Mouse (Mus musculus) kidney, embryonic 16.5 days (tissue): ENCODE data around the gene Kirrel3. TPM values are rescaled to one million over a fixed set of nuclear protein-coding genes. Genes with fewer than 3 reads are reported as not detected.

ENCODE experiments used
- ATAC-seq: fragments of 200-750 bp; cut with Nextera tagmentation; 2 replicates; pipeline ENCODE4 v1.8.0; 2017; ENCODE audit warnings: moderate TSS enrichment; ENCODE audit not compliant: low FRiP score, low TSS enrichment
- H3K27ac ChIP-seq: fragments of 300-500 bp; sonication (generic); 2 replicates; pipeline ENCODE4 v1.5.1; 2014; ENCODE audit warnings: low read length
- H3K27me3 ChIP-seq: fragments of 300-500 bp; sonication (generic); 2 replicates; pipeline ENCODE4 v1.6.1; 2014; ENCODE audit warnings: low read length, control low read depth, mixed read lengths; ENCODE audit not compliant: insufficient read depth
- H3K36me3 ChIP-seq: fragments of 300-500 bp; sonication (generic); 2 replicates; pipeline ENCODE4 v1.6.1; 2014; ENCODE audit warnings: low read length, control low read depth, mixed read lengths; ENCODE audit not compliant: insufficient read depth
- H3K4me1 ChIP-seq: fragments of 300-500 bp; sonication (generic); 2 replicates; pipeline ENCODE4 v1.6.1; 2014; ENCODE audit warnings: low read length, control low read depth, mixed read lengths; ENCODE audit not compliant: insufficient read depth
- H3K4me2 ChIP-seq: fragments of 300-500 bp; sonication (generic); replicated peaks from 2 replicates; pipeline ENCODE4 v1.6.1; 2014; ENCODE audit warnings: low read depth, low read length
- H3K4me3 ChIP-seq: fragments of 300-500 bp; sonication (generic); 2 replicates; pipeline ENCODE4 v1.5.1; 2014; ENCODE audit warnings: mild to moderate bottlenecking, low read length
- H3K9ac ChIP-seq: fragments of 300-500 bp; sonication (generic); replicated peaks from 2 replicates; pipeline ENCODE4 v1.6.1; 2014; ENCODE audit warnings: low read length
- H3K9me3 ChIP-seq: fragments of 300-500 bp; sonication (generic); 2 replicates; pipeline ENCODE4 v1.6.1; 2016; ENCODE audit warnings: low read length, control low read depth
- WGBS: fragments of 180-500 bp; shearing (Covaris S2); extraction: QIAGEN DNeasy Blood & Tissue Kit; methylation state at CpG from one replicate; pipeline ENCODE4 v1.1.7; 2014; 5-methylcytosine and 5-hydroxymethylcytosine counted together
- polyA plus RNA-seq: library from polyadenylated mRNA; unstranded; fragments of >200 nt; fragmentation: Nextera tagmentation; extraction: Ambion mirVana; gene quantifications from 2 replicates; pipeline ENCODE4 v1.2.1, GENCODE M21; 2015

Kirrel3 gene
- polyA plus RNA-seq, 1 experiment from 2014 or later = 2.6 TPM

GRCm38 (mm10) chr9:34557846-34558245 is 72.2 kb downstream of the Kirrel3 start:
- Histone ChIP-seq H3K9ac (no peak overlapping the region), H3K4me2 (no peak overlapping the region), H3K27me3 (no peaks in the 10 kb centered on the region), H3K27ac (no peak overlapping the region), H3K4me3 (no peak overlapping the region), H3K36me3 (no peaks in the 10 kb centered on the region), H3K4me1 (peaks cover 17% of the 10 kb centered on the region), H3K9me3 (no peaks in the 10 kb centered on the region)
- 58% methylated on average over 5 of the region's 5 CpGs for WGBS
- ATAC-seq = peak; percentile 37; the same call in 1 of the 2 replicates

DNA sequence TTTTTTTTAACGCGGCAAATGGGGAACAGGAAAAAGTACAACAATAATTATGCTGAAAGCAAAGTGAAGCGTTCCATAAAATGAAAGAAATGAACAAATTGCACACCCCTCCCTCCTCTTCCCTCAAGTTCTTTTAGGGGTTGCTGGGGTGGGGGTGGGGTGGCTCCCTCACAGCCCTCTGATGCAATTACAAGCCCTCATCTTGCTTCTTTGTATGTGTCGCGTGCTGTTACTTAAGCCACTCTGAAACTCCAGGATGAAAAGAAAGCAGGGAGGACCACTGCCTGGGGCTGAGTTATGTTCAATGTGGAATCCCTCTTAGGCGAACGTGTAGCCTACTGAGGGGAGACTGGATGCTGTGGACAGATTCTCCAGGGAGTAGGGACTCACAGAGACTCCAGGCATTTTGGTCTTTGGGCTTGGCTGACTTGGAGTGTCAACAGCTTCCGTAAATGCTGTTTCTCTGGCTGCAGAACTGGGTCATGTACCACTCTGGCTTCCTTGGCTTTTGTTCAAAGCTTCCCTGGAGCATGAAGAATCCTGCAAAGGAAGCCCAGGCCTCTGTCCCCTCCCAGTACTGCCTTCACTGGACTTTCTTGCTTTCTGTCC is 72.7 kb downstream of the Kirrel3 start:
- peak; percentile 36; the same call in 1 of the 2 replicates for ATAC-seq
- peak overlapping the region; percentile 14; the same call in 1 of the 2 replicates for H3K4me2 ChIP-seq
- H3K27me3 ChIP-seq = no peaks in the 10 kb centered on the region
- no peak overlapping the region for H3K27ac ChIP-seq
- H3K36me3 ChIP-seq = no peaks in the 10 kb centered on the region
- no peaks in the 10 kb centered on the region for H3K9me3 ChIP-seq
- H3K4me3 ChIP-seq = no peak overlapping the region
- no peak overlapping the region for H3K9ac ChIP-seq
- 31% methylated on average over 8 of the region's 8 CpGs for WGBS
- H3K4me1 ChIP-seq = peaks cover 17% of the 10 kb centered on the region

DNA sequence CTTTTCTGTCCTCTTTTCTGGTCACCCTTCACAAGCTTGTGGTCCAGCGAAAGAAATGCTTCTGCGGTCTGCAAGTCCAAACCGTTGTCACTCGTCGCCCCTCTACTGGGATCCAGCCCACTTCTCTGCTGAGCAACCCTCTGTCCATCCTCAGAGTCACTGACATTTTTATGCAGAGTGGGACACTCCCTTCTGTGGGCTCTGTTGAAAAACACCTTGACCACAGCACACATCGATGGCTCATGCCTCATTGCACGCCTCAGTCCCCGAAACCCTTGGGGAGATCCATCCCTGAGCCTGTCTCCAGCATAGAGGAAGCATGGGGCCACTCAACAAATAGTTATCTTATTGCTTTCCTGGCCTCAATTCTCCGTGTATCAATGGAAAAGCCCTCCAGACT is 73.4 kb downstream of the Kirrel3 start:
- Histone ChIP-seq H3K4me2 (no peak overlapping the region), H3K9ac (no peak overlapping the region), H3K4me1 (peaks cover 17% of the 10 kb centered on the region), H3K9me3 (no peaks in the 10 kb centered on the region), H3K27ac (no peak overlapping the region), H3K36me3 (no peaks in the 10 kb centered on the region), H3K4me3 (no peak overlapping the region), H3K27me3 (no peaks in the 10 kb centered on the region)
- WGBS = 46% methylated on average over 9 of the region's 9 CpGs
- peak; percentile 18; the same call in 1 of the 2 replicates for ATAC-seq

DNA sequence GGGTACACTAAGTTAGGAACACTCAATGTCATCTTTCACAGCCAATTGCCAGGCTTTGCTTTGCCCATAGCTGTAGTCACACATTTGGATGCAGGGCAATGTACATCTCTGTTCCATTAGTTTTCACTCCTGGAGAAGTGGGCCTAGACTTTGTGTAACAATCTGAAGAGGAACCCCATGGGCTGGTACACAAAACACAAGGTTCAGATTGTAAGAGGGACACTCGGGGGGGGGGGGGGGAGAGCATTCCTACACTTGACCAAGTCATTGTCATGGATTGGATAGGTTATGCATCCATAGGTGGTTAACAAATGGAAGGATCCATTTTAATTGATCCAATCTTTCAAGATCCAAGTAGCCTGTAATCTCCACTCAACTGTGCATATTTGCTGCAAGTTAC is 75.6 kb downstream of the Kirrel3 start:
- Histone ChIP-seq H3K27me3 (no peaks in the 10 kb centered on the region), H3K9ac (no peak overlapping the region), H3K4me3 (no peak overlapping the region), H3K27ac (no peak overlapping the region), H3K4me2 (no peak overlapping the region), H3K9me3 (no peaks in the 10 kb centered on the region), H3K36me3 (no peaks in the 10 kb centered on the region), H3K4me1 (peaks cover 17% of the 10 kb centered on the region)
- WGBS = 77% methylated on average over 1 of the region's 1 CpGs
- no peak for ATAC-seq

DNA sequence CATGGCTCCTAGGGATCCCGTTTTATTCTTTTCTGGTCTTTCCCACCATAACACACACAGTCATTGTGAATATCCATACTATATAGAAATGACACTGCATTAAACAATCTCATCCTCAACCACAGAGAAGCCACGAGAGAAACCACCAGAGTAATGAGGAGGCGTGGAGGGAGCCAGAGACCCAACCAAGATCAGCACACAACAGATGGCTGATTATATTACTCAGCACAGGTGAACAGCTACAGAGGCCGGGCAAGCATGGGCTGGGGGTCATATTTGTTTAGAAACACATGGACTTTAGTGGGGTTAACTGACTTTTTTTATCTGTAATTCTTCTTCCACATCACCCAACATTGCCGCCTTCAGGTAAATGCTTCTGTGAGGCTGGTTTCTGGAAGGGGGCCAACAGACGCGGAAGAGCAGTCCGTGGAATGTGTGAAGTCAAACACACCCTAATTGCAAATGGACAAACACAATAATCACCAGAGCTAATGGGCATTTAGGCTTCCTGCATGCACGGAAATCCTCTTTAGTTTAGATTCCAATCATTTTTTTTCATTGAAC is 76.8 kb downstream of the Kirrel3 start:
- no peak for ATAC-seq
- WGBS = 73% methylated on average over 9 of the region's 9 CpGs
- no peaks in the 10 kb centered on the region for H3K9me3 ChIP-seq

DNA sequence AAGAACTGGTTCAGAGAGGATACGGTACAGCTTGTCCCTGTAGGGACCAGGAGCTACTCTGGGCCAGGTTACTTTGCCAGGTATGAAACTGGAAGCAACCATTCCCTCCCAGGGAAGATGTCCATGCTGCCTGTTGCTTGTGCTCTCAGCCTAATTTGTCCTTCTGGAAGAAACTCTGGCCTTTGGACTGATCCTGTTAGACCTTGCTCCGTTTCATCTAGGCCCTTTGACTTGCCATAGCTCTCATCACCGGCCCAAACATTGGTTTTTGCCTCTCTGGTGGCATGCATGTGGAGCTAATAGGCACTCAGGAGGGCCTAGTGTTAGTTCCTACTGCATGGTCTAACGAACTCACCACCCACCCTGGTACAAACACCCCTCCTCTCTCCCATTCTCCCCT is 88.2 kb downstream of the Kirrel3 start:
- H3K4me1 ChIP-seq = no peaks in the 10 kb centered on the region
- no peak overlapping the region for H3K27ac ChIP-seq
- H3K9me3 ChIP-seq = no peaks in the 10 kb centered on the region
- no peak for ATAC-seq
- WGBS = 79% methylated on average over 4 of the region's 4 CpGs
- H3K4me2 ChIP-seq = no peak overlapping the region
- H3K4me3 ChIP-seq = no peak overlapping the region
- H3K9ac ChIP-seq = no peak overlapping the region
- no peaks in the 10 kb centered on the region for H3K36me3 ChIP-seq
- H3K27me3 ChIP-seq = no peaks in the 10 kb centered on the region

More for the DNA sequence above, 76.8 kb downstream of the Kirrel3 start:
- no peaks in the 10 kb centered on the region for H3K36me3 ChIP-seq
- no peak overlapping the region for H3K4me2 ChIP-seq
- H3K27ac ChIP-seq = no peak overlapping the region
- H3K4me1 ChIP-seq = peaks cover 17% of the 10 kb centered on the region
- H3K27me3 ChIP-seq = no peaks in the 10 kb centered on the region
- no peak overlapping the region for H3K9ac ChIP-seq
- no peak overlapping the region for H3K4me3 ChIP-seq

DNA sequence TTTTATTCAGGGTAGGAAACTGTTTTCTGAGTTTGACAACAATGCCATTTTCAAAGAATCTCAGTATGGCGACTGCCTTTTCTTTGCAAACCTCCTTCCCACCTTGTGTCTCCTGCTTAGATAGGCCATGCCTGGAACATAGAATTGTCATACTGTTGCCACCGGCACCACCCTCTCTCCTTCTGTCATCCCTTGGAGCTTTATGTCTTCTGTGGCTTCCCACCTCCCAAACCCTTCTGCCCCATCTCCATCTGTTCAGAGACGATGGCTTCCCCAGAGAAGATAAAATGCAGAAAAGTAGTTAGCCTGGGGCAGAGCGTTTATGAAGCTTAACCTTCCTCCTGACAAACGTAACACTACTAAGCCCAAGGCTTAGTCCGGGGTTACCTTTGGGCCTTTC is 88.9 kb downstream of the Kirrel3 start:
- Histone ChIP-seq H3K4me3 (no peak overlapping the region), H3K36me3 (no peaks in the 10 kb centered on the region), H3K4me2 (no peak overlapping the region), H3K27me3 (no peaks in the 10 kb centered on the region), H3K9me3 (no peaks in the 10 kb centered on the region), H3K27ac (no peak overlapping the region), H3K9ac (no peak overlapping the region), H3K4me1 (no peaks in the 10 kb centered on the region)
- no peak for ATAC-seq
- WGBS = 94% methylated on average over 6 of the region's 6 CpGs

- H3K36me3 ChIP-seq = no peaks in the 10 kb centered on the region
- 86% methylated on average over 6 of the region's 6 CpGs for WGBS
- no peak overlapping the region for H3K4me3 ChIP-seq
- H3K4me2 ChIP-seq = no peak overlapping the region
- H3K27ac ChIP-seq = no peak overlapping the region
- no peaks in the 10 kb centered on the region for H3K4me1 ChIP-seq
- H3K9ac ChIP-seq = no peak overlapping the region
- H3K27me3 ChIP-seq = no peaks in the 10 kb centered on the region
- H3K9me3 ChIP-seq = no peaks in the 10 kb centered on the region
- ATAC-seq = no peak
Observed at GRCm38 (mm10) chr9:34579174-34579573, 93.5 kb downstream of the Kirrel3 start.

DNA sequence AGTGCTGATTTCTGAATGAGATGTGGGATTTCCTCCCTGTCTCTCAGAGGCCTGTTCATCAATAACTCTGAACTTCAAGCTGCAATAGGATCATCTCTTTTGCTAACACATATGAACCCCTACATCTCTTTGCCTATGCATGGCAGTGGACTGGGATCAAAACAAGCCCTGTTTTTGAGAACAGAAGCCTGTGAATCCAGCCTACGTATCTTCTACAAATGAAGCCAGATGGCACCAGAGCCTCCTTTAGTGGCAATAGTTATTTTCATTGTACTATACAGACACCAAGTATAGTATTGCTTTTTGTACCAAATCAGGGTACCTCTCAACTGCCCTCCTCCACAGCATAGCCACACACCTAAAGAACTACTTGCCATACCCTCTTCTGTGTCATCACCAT is 94.4 kb downstream of the Kirrel3 start:
- no peaks in the 10 kb centered on the region for H3K36me3 ChIP-seq
- H3K27me3 ChIP-seq = no peaks in the 10 kb centered on the region
- 89% methylated on average over 1 of the region's 1 CpGs for WGBS
- H3K9me3 ChIP-seq = no peaks in the 10 kb centered on the region
- no peak overlapping the region for H3K4me3 ChIP-seq
- no peaks in the 10 kb centered on the region for H3K4me1 ChIP-seq
- no peak overlapping the region for H3K27ac ChIP-seq
- ATAC-seq = no peak
- no peak overlapping the region for H3K9ac ChIP-seq
- H3K4me2 ChIP-seq = no peak overlapping the region

- H3K27ac ChIP-seq = no peak overlapping the region
- 88% methylated on average over 1 of the region's 1 CpGs for WGBS
- no peak overlapping the region for H3K9ac ChIP-seq
- ATAC-seq = no peak
- H3K4me3 ChIP-seq = no peak overlapping the region
- no peaks in the 10 kb centered on the region for H3K27me3 ChIP-seq
- H3K4me1 ChIP-seq = no peaks in the 10 kb centered on the region
- no peaks in the 10 kb centered on the region for H3K36me3 ChIP-seq
- no peaks in the 10 kb centered on the region for H3K9me3 ChIP-seq
- no peak overlapping the region for H3K4me2 ChIP-seq
Observed at GRCm38 (mm10) chr9:34582496-34582895, 96.8 kb downstream of the Kirrel3 start.
